Mouse (Mus musculus) myocyte (in vitro differentiated cells): ENCODE measurements around the gene Auts2. TPM values are rescaled to one million over a fixed set of nuclear protein-coding genes. Genes with fewer than 3 reads are reported as not detected.

Experiments
- H3K27me3 ChIP-seq: one replicate; pipeline ENCODE4 v1.6.1; 2011; ENCODE audit not compliant: control insufficient read depth, insufficient read depth, insufficient read length
- H3K36me3 ChIP-seq: one replicate; pipeline ENCODE4 v1.6.1; 2011; ENCODE audit not compliant: control insufficient read depth, insufficient read depth
- H3K4me2 ChIP-seq: one replicate; pipeline ENCODE4 v1.6.1; 2011; ENCODE audit warnings: low read depth, control low read depth
- H3K4me3 ChIP-seq: one replicate; pipeline ENCODE4 v1.5.1; 2011; ENCODE audit warnings: mild to moderate bottlenecking, control low read depth, moderate library complexity
- H3K79me2 ChIP-seq: one replicate; pipeline ENCODE4 v1.6.1; 2011; ENCODE audit not compliant: control insufficient read depth, insufficient read depth
- H3ac ChIP-seq: one replicate; pipeline ENCODE4 v1.6.1; 2011; ENCODE audit not compliant: control insufficient read depth, insufficient read length
- CEBPB ChIP-seq: IDR thresholded peaks from 2 replicates; pipeline ENCODE4 v1.6.1; 2011; ENCODE audit warnings: mild to moderate bottlenecking, moderate library complexity; ENCODE audit not compliant: poor library complexity, insufficient read depth, severe bottlenecking
- E2F4 ChIP-seq: IDR thresholded peaks from one replicate; pipeline ENCODE4 v1.6.1; 2011; ENCODE audit warnings: mild to moderate bottlenecking, control low read depth, moderate library complexity; ENCODE audit not compliant: insufficient read depth
- MAX ChIP-seq: IDR thresholded peaks from one replicate; pipeline ENCODE4 v1.6.1; 2011; ENCODE audit warnings: low read depth, mild to moderate bottlenecking, control low read depth
- MYOD1 ChIP-seq, 3 experiments: IDR thresholded peaks; one replicate each; pipeline ENCODE4 v1.6.1; 2011; ENCODE audit warnings: control low read depth in 2 of 3, low read depth in 2 of 3, mild to moderate bottlenecking in 2 of 3, moderate library complexity in 1 of 3; ENCODE audit not compliant: insufficient read length in 2 of 3, control insufficient read depth in 1 of 3
- MYOG ChIP-seq, 3 experiments: IDR thresholded peaks; one replicate each; pipeline ENCODE4 v1.6.1; 2011; ENCODE audit warnings: control low read depth in 2 of 3, low read depth in 2 of 3, mild to moderate bottlenecking in 2 of 3; ENCODE audit not compliant: insufficient read length in 2 of 3, control insufficient read depth in 1 of 3, insufficient read depth in 1 of 3
- POLR2A ChIP-seq: IDR thresholded peaks from one replicate; pipeline ENCODE4 v1.6.1; 2011; ENCODE audit warnings: low read depth, mild to moderate bottlenecking, control low read depth, moderate library complexity; ENCODE audit not compliant: insufficient read length
- POLR2AphosphoS2 ChIP-seq: IDR thresholded peaks from one replicate; pipeline ENCODE4 v1.6.1; 2011; ENCODE audit warnings: low read depth, control low read depth; ENCODE audit not compliant: insufficient read length
- REST ChIP-seq: IDR thresholded peaks from one replicate; pipeline ENCODE4 v1.6.1; 2011; ENCODE audit warnings: mild to moderate bottlenecking, control low read depth, moderate library complexity; ENCODE audit not compliant: insufficient read depth, insufficient read length
- SRF ChIP-seq: IDR thresholded peaks from one replicate; pipeline ENCODE4 v1.6.1; 2011; ENCODE audit warnings: low read depth; ENCODE audit not compliant: control insufficient read depth, insufficient read length
- TCF12 ChIP-seq: IDR thresholded peaks from one replicate; pipeline ENCODE4 v1.6.1; 2011; ENCODE audit warnings: mild to moderate bottlenecking, control low read depth; ENCODE audit not compliant: poor library complexity, insufficient read depth, severe bottlenecking
- TCF3 ChIP-seq: IDR thresholded peaks from one replicate; pipeline ENCODE4 v1.6.1; 2011; ENCODE audit warnings: low read depth, control low read depth; ENCODE audit not compliant: insufficient read length
- USF1 ChIP-seq: IDR thresholded peaks from one replicate; pipeline ENCODE4 v1.6.1; 2011; ENCODE audit warnings: low read depth, mild to moderate bottlenecking, control low read depth, moderate library complexity
- polyA plus RNA-seq: library from polyadenylated mRNA; unstranded; fragments of >200 nt; fragmentation: generic; extraction: Trizol; gene quantifications from one replicate; pipeline ENCODE4 v1.2.1, GENCODE M21; 2012; ENCODE audit warnings: missing spikeins

The Auts2 gene
- polyA plus RNA-seq, 1 experiment = 8.0 TPM

- no peaks in the 10 kb centered on the region for H3K79me2 ChIP-seq
- H3K4me2 ChIP-seq = no peak overlapping the region
- no peaks in the 10 kb centered on the region for H3K27me3 ChIP-seq
- H3K4me3 ChIP-seq = no peak overlapping the region
- TF ChIP-seq MYOG (IDR thresholded peaks at IDR 0.05; ENCODE audit: control insufficient read depth in 1 of 3, insufficient read depth in 1 of 3, insufficient read length in 2 of 3, low read depth in 2 of 3) (no peak), MYOD1 (IDR thresholded peaks at IDR 0.05; ENCODE audit: control insufficient read depth in 1 of 3, insufficient read length in 2 of 3, low read depth in 2 of 3) (no peak), TCF12 (no peak), SRF (no peak), REST (no peak), CEBPB (no peak), USF1 (no peak), TCF3 (no peak), E2F4 (no peak), MAX (no peak), POLR2AphosphoS2 (no peak), POLR2A (no peak)
- H3ac ChIP-seq = no peak overlapping the region
- H3K36me3 ChIP-seq = peaks cover 28% of the 10 kb centered on the region
These were observed 1093.8 kb downstream of the Auts2 start for GRCm38 (mm10) chr5:131449181-131449868.

DNA sequence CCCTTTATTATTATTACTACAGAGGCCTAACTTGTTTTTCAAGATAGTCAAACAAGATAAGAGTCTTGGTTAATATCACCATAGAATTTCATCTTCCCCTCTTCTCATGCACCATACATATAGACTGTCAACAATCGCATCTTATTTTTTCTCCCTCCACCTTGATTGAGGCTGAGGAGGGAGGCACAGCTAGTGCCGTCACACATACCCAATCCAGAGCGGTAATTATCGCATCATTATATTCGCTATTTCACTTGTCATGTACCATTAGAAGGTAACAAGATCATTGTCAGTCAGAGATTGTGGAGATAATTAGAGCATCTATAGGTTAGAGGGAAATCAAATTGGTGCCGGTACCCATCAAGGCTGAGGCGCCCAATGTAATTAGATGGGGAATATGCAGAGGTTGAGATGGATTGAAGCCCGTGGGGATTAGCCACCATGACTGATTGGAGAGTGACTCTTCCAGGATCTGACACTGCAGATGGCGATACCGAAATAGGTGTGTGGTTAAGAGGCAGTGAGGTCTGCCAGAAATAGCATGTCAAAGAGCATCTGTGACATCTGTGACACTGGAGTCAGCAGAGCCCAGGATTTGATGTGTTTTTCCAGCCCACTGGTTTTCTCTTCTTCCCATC, 1107.8 kb downstream of the Auts2 start:
- no peak overlapping the region for H3ac ChIP-seq

DNA sequence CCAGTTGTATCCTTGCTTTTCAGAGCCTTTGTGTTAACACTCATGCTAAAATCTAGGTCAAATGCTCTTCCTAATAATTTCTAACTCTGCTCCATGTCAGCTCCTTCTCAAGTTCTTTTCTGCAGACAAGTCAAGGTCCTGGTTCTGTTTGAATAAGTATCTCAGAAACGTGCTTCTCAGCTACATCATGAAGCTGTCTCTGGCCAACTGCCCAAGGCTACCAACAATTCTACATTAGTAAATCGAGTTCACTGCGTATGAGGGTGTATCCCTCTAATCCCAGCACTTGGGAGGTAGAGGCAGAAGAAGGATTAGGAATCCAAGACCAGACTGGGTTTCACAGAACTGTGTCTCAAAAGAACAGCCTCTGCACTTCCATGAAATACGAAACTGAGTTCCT, 1109.9 kb downstream of the Auts2 start:
- no peak for TF ChIP-seq POLR2A
- TF ChIP-seq POLR2AphosphoS2 = no peak
- TF ChIP-seq MAX = no peak
- no peak for TF ChIP-seq REST
- no peak for TF ChIP-seq USF1
- no peak for TF ChIP-seq E2F4
- TF ChIP-seq CEBPB = no peak
- no peak for TF ChIP-seq MYOG (IDR thresholded peaks at IDR 0.05; ENCODE audit: control insufficient read depth in 1 of 3, insufficient read depth in 1 of 3, insufficient read length in 2 of 3, low read depth in 2 of 3)
- TF ChIP-seq SRF = no peak
- no peak for TF ChIP-seq TCF12
- TF ChIP-seq TCF3 = no peak
- TF ChIP-seq MYOD1 (IDR thresholded peaks at IDR 0.05; ENCODE audit: control insufficient read depth in 1 of 3, insufficient read length in 2 of 3, low read depth in 2 of 3) = no peak
- H3K36me3 ChIP-seq = no peaks in the 10 kb centered on the region
- H3K4me2 ChIP-seq = no peak overlapping the region
- no peaks in the 10 kb centered on the region for H3K79me2 ChIP-seq
- no peak overlapping the region for H3K4me3 ChIP-seq
- no peak overlapping the region for H3ac ChIP-seq
- H3K27me3 ChIP-seq = no peaks in the 10 kb centered on the region

More for the DNA sequence above, 1107.8 kb downstream of the Auts2 start:
- Histone ChIP-seq H3K27me3 (no peaks in the 10 kb centered on the region), H3K4me2 (no peak overlapping the region), H3K4me3 (no peak overlapping the region), H3K79me2 (no peaks in the 10 kb centered on the region), H3K36me3 (no peaks in the 10 kb centered on the region)
- TF ChIP-seq CEBPB (no peak), POLR2A (no peak), POLR2AphosphoS2 (no peak), SRF (no peak), MYOG (IDR thresholded peaks at IDR 0.05; ENCODE audit: control insufficient read depth in 1 of 3, insufficient read depth in 1 of 3, insufficient read length in 2 of 3, low read depth in 2 of 3) (no peak), MYOD1 (IDR thresholded peaks at IDR 0.05; ENCODE audit: control insufficient read depth in 1 of 3, insufficient read length in 2 of 3, low read depth in 2 of 3) (no peak), USF1 (no peak)

DNA sequence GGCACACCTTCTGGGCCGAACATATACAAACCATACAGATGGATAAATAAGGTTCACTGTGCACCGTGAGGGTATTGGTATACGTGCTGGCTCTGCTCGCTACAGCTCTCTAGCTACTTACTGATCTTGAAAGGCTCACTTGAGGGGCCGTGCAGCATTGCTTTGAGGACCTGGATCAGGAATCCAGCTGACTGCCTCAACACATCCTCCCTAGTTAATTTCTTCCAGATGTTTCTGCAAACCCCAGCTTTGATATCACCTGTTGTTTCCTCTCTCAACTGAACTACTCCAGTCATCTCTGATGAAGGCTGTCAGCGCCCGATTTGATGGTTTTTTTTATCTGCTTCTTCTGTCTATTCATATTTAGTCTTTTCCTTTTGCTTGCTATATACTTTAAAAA, 1111.2 kb downstream of the Auts2 start:
- Histone ChIP-seq H3K36me3 (no peaks in the 10 kb centered on the region), H3K27me3 (no peaks in the 10 kb centered on the region), H3K79me2 (no peaks in the 10 kb centered on the region), H3ac (no peak overlapping the region), H3K4me3 (no peak overlapping the region), H3K4me2 (no peak overlapping the region)
- TF ChIP-seq REST (no peak), POLR2A (no peak), USF1 (no peak), MYOD1 (IDR thresholded peaks at IDR 0.05; ENCODE audit: control insufficient read depth in 1 of 3, insufficient read length in 2 of 3, low read depth in 2 of 3) (no peak), MAX (no peak), SRF (no peak), E2F4 (no peak), POLR2AphosphoS2 (no peak), TCF12 (no peak), MYOG (IDR thresholded peaks at IDR 0.05; ENCODE audit: control insufficient read depth in 1 of 3, insufficient read depth in 1 of 3, insufficient read length in 2 of 3, low read depth in 2 of 3) (no peak), TCF3 (no peak), CEBPB (no peak)
